In genomic region chr7:92876066-92876465, GRCm38 (mm10) we compare ENCODE assay signal across 9 mouse cellular contexts. TPM values are rescaled to one million over a fixed set of nuclear protein-coding genes. Genes with fewer than 3 reads are reported as not detected.
DNase-seq lines count a peak whose midpoint lies in the region; ATAC-seq and TF ChIP-seq lines count a peak whose summit lies in the region.
"Had no signal": no experiment of that assay in that cellular context is flagged by ENCODE, and none has a peak within 500 bp of the region (broad histone marks: within the 10 kb centered on the region; RNA-seq: fewer than 3 reads in every experiment).

No protein-coding gene starts in this region.

- peaks cover 7 to 18% of the 10 kb centered on the region in 2 experiments for H3K4me1 ChIP-seq in MEL (ENCODE audit: control insufficient read depth in 1 of 2, insufficient read depth in 2 of 2, low read length in 2 of 2)
- H3K4me1 ChIP-seq in heart, embryonic 10.5 days: peaks cover 13% of the 10 kb centered on the region; the same call in 1 of the 2 replicates
- peaks cover 15% of the 10 kb centered on the region for H3K4me1 ChIP-seq in neural tube, embryonic 12.5 days

- H3K4me2 ChIP-seq in neural tube, embryonic 12.5 days (replicated peaks): peak overlapping the region; percentile 78

- peaks cover 18% of the 10 kb centered on the region for H3K79me2 ChIP-seq in MEL (ENCODE audit: control insufficient read depth, insufficient read depth, low read length, poor library complexity)

- peak overlapping the region; percentile 84 for H3K9ac ChIP-seq in MEL (ENCODE audit: control insufficient read depth, low read depth, low read length, poor library complexity, severe bottlenecking)
- H3K9ac ChIP-seq in neural tube, embryonic 12.5 days: no peak overlapping the region

- no peak for TF ChIP-seq EP300 in MEL (IDR thresholded peaks at IDR 0.05; ENCODE audit: low read depth in 1 of 2, low read length in 2 of 2)

- peak overlapping the region; percentile 81 for H3K27ac ChIP-seq in MEL (ENCODE audit: control insufficient read depth, low read depth, low read length)
- H3K27ac ChIP-seq in heart, embryonic 10.5 days: 0 out of 2 replicates have a peak overlapping the region, but pooled peaks have one; percentile 56
- H3K27ac ChIP-seq in neural tube, embryonic 12.5 days: no peak overlapping the region

- H3K9me3 ChIP-seq in MEL (replicated peaks; ENCODE audit: insufficient read depth, low read length): no peaks in the 10 kb centered on the region
- no peaks in the 10 kb centered on the region for H3K9me3 ChIP-seq in heart, embryonic 10.5 days
- no peaks in the 10 kb centered on the region for H3K9me3 ChIP-seq in neural tube, embryonic 12.5 days

- WGBS in heart, embryonic 10.5 days: 51% methylated on average over 3 of the region's 3 CpGs
- WGBS in neural tube, embryonic 12.5 days: 33% methylated on average over 3 of the region's 3 CpGs

- no peak for ATAC-seq in neural tube, embryonic 12.5 days (ENCODE audit: low FRiP score, low read depth)
- ATAC-seq: Patski had no signal

- no peak for TF ChIP-seq RAD21 in MEL (IDR thresholded peaks at IDR 0.05; ENCODE audit: low read depth, low read length)

- peak overlapping the region; percentile 77 to 93 for H3K4me3 ChIP-seq in MEL (ENCODE audit: control insufficient read depth in 1 of 2, insufficient read depth in 1 of 2, low read depth in 2 of 2, low read length in 2 of 2)
- peak overlapping the region; percentile 68 for H3K4me3 ChIP-seq in heart, embryonic 10.5 days
- peak overlapping the region; percentile 59; the same call in 1 of the 2 replicates for H3K4me3 ChIP-seq in neural tube, embryonic 12.5 days

- TF ChIP-seq CTCF in MEL (IDR thresholded peaks at IDR 0.05 in 2 of 3, conservative IDR thresholded peaks at IDR 0.05 in 1 of 3; ENCODE audit: control insufficient read depth in 1 of 3, insufficient read depth in 1 of 3, low read depth in 2 of 3, low read length in 3 of 3, poor library complexity in 1 of 3, severe bottlenecking in 1 of 3): no peak

- TF ChIP-seq POLR2A in MEL (IDR thresholded peaks at IDR 0.05; ENCODE audit: control insufficient read depth in 1 of 2, insufficient read depth in 1 of 2, low read depth in 1 of 2, low read length in 2 of 2, poor library complexity in 1 of 2): no peak

- DNase-seq in cerebellum, adult 9-11 months: peak; percentile 18
- no peak for DNase-seq in cerebellum, adult 8-10 months
- peak; percentile 76 for DNase-seq in MEL (ENCODE audit: low read depth, low spot score)
- DNase-seq in heart, embryonic 10.5 days (ENCODE audit: low spot score): no peak
- DNase-seq in kidney, postnatal 14 days: peak; percentile 20
- DNase-seq in urinary bladder, postnatal 14 days (ENCODE audit: low spot score): no peak
- no peak for DNase-seq in gastrocnemius, adult 8-10 months (ENCODE audit: low spot score in 2 of 2)

- peaks cover 0 to 33% of the 10 kb centered on the region in 2 experiments; a peak in 2 of 4 replicates for H3K36me3 ChIP-seq in MEL (ENCODE audit: control insufficient read depth in 1 of 2, insufficient read depth in 2 of 2, low read length in 2 of 2)
- no peaks in the 10 kb centered on the region for H3K36me3 ChIP-seq in heart, embryonic 10.5 days
- no peaks in the 10 kb centered on the region for H3K36me3 ChIP-seq in neural tube, embryonic 12.5 days

- H3K27me3 ChIP-seq in MEL (ENCODE audit: control insufficient read depth in 1 of 2, insufficient read depth in 2 of 2, low read length in 2 of 2): no peaks in the 10 kb centered on the region
- H3K27me3 ChIP-seq in heart, embryonic 10.5 days (ENCODE audit: insufficient read depth, poor library complexity, severe bottlenecking): no peaks in the 10 kb centered on the region
- no peaks in the 10 kb centered on the region for H3K27me3 ChIP-seq in neural tube, embryonic 12.5 days (replicated peaks)
- H3K27me3 ChIP-seq: Patski had no signal

TF ChIP-seq in MEL, 35 proteins besides CTCF, POLR2A, EP300 and RAD21:
- no peak for TF ChIP-seq SMC3 (IDR thresholded peaks at IDR 0.05; ENCODE audit: low read depth, low read length)
- TF ChIP-seq MXI1 (IDR thresholded peaks at IDR 0.05; ENCODE audit: low read depth, low read length): peak; percentile 40; the same call in 1 of the 2 replicates

RNA-seq across cellular contexts. Expression of gene Prcp, which starts 1.8 kb away (rescaled TPM):
- 41.6 and 48.4 TPM in 2 replicates for total RNA-seq in MEL (2012; rRNA removed)
- polyA plus RNA-seq in MEL (2012; ENCODE audit: insufficient read depth in 1 of 2, insufficient read length in 2 of 2, low read depth in 1 of 2, low replicate concordance in 2 of 2, missing spikeins in 1 of 2): 10 to 100 TPM in 1 of 2 experiments, not detected in 1; 40.3 TPM
- 14.2 and 15.1 TPM in 2 replicates for polyA plus RNA-seq in heart, embryonic 10.5 days (2016; fragmentation: Nextera tagmentation; extraction: Ambion mirVana)
- 20.5 and 22.4 TPM in 2 replicates for polyA plus RNA-seq in neural tube, embryonic 12.5 days (2016; fragmentation: Nextera tagmentation; extraction: Ambion mirVana)
- 1 to 10 TPM; 2.2 to 2.9 (median 2.6) TPM for total RNA-seq in gastrocnemius, adult 8-10 months (2022)

RNA-seq across cellular contexts. Expression of gene Ddias, which starts 2.0 kb away (rescaled TPM):
- 17.8 and 23.5 TPM in 2 replicates for total RNA-seq in MEL (2012; rRNA removed)
- polyA plus RNA-seq in MEL (2012; ENCODE audit: insufficient read depth in 1 of 2, insufficient read length in 2 of 2, low read depth in 1 of 2, low replicate concordance in 2 of 2, missing spikeins in 1 of 2): 10 to 100 TPM in 1 of 2 experiments, not detected in 1; 19.9 TPM
- 13.8 and 17.3 TPM in 2 replicates for polyA plus RNA-seq in heart, embryonic 10.5 days (2016; fragmentation: Nextera tagmentation; extraction: Ambion mirVana)
- 10.9 and 11.5 TPM in 2 replicates for polyA plus RNA-seq in neural tube, embryonic 12.5 days (2016; fragmentation: Nextera tagmentation; extraction: Ambion mirVana)
- total RNA-seq in gastrocnemius, adult 8-10 months (2022): under 1 TPM in 1 of 4 experiments, not detected in 3; 0.13 TPM

Comparison
In these comparisons a context has a peak if more than half of its experiments do, and no peak if none do; other contexts are left out.
1. DNase-seq: peak in cerebellum, adult 9-11 months (single experiment), MEL (single experiment) and kidney, postnatal 14 days (single experiment); none in cerebellum, adult 8-10 months (single experiment), heart, embryonic 10.5 days (single experiment), urinary bladder, postnatal 14 days (single experiment) and gastrocnemius, adult 8-10 months (0 of 2).
2. Peak in every context shown above with its lines, with median percentiles within 50 percentile points of each other: H3K4me3 ChIP-seq.